Mouse (Mus musculus): ENCODE results near the gene Acad11. TPM values are rescaled to one million over a fixed set of nuclear protein-coding genes. Genes with fewer than 3 reads are reported as not detected.

Acad11 gene
- total RNA-seq (2015; ENCODE audit: low replicate concordance) (3.8 and 9.8 TPM in 2 replicates), total RNA-seq (2017; ENCODE audit: low replicate concordance) (4.2 and 4.5 TPM in 2 replicates)

DNA sequence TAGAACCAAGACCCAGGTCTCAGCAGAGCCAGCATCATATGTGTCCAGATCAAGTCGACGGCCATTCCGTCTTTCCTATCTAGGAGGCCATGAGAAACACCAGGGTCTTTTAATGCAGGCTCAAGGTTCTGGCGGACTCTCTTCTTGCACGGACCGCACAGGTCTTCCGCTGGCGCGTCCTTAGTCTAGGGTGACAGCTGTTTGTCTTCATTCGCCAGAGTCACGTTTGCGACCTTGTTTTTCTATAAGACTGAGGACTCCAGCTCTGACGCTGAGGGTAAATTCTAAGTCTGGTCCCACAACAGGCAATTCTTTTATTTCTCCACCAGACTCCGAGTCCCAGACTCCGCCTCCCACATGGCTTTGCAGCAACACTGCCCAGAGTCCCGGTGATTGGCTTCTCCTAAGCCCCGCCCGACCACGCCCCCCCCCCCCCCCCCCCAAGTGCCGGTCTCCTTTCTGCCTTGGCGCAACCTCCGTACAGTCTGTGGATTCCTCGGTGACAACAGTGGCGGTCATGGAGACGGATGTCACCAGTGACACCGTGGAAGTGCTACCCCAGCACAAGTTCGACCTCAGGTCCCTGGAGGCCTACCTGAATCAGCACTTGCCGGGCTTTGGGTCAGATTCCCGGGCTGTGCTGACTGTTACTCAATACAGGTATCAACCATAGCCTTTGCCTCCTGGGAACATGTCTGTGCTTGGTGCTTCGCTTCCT is at the start of gene Acad11:
TSS of gene Acad11 (plus strand) at position 134 of the 718 bp plus-strand sequence.
- ATAC-seq (replicated peaks; ENCODE audit: low FRiP score, poor library complexity, severe bottlenecking), result peak; percentile 93

DNA sequence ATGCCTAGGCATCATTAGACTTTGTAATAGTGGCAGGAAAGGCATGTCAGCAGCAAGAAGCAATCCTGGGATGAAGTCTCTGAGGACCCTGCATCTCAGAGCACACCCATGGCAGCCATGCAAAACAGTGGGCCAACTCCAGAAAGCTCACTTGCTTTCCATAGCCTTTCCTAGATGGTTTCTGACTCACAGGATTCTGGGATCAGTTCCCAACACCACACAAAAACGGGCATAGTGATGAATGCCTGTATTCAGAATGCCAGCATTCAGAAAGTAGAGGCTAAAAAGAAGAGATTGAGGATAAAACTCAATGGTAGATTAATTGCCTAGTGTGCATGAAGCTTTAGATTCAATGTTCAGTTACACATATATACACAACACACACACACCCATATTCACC is 48.7 kb upstream of the Acad11 start:
- ATAC-seq (replicated peaks; ENCODE audit: low FRiP score, poor library complexity, severe bottlenecking), result no peak

DNA sequence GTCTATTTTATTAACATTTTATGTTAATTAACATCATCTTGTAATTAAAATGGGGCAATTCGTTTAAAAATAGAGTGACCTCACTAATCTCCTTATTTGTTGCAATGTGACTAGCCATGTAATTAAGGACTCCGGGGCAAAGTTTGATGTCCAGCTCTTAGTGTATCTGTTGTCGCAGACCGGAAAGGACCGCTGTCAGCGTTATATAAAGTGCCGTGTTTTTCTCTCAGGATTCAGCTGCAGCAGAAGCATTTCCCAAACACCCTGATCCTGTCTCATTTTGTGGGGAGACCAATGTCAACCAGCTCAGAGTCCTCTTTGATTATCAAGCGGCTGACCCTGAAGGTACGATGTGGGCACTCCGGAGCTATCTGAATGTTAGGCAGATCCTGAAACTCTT is 42.2 kb upstream of the Acad11 start:
- ATAC-seq (replicated peaks; ENCODE audit: low FRiP score, poor library complexity, severe bottlenecking), result no peak

DNA sequence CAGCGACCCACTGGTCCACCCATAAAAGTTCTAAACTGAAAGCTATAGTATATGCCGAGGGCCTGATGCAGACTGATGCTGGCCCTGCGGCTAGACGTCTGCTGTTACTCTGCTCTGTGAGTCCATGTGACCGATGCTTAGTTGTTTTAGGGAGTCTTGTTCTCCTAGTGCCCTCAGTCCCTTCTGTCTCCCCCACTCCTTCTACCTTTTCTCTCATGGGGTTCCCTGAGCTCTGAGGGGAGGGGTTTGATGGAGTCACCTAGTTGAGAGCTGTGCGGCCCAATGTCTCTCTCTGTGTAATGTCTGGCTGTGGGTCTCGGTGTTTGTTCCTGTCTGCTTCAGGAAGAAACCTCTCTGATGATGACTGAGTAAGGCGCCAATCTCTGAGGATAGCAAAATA is 36.0 kb upstream of the Acad11 start:
- ATAC-seq (replicated peaks; ENCODE audit: low FRiP score, poor library complexity, severe bottlenecking), result no peak

GRCm38 (mm10) chr9:104029861-104030260 is 33.3 kb upstream of the Acad11 start:
- ATAC-seq (replicated peaks; ENCODE audit: low FRiP score, poor library complexity, severe bottlenecking), result no peak

GRCm38 (mm10) chr9:104034231-104034630 is 28.9 kb upstream of the Acad11 start:
- no peak for ATAC-seq (replicated peaks; ENCODE audit: low FRiP score, poor library complexity, severe bottlenecking)

DNA sequence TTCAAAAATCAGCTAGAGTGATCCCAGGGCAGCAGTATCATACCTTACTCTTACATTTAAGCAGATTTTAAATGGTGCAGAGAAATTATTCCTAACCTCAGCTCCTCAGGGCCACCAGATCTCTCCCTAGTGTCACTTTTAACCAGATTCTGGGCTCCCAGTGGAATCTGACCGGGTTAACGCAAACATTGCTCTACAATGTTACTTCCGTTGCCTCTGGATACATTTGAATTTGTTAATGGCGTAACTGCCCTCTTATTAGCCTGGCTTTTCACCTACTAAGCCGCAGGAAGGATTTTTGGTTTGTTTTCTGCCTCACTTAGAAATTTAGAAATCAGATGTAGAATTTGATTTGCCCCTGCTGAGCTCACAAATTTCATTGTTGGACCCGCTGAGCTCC is 28.5 kb upstream of the Acad11 start:
- ATAC-seq (replicated peaks; ENCODE audit: low FRiP score, poor library complexity, severe bottlenecking), result no peak

DNA sequence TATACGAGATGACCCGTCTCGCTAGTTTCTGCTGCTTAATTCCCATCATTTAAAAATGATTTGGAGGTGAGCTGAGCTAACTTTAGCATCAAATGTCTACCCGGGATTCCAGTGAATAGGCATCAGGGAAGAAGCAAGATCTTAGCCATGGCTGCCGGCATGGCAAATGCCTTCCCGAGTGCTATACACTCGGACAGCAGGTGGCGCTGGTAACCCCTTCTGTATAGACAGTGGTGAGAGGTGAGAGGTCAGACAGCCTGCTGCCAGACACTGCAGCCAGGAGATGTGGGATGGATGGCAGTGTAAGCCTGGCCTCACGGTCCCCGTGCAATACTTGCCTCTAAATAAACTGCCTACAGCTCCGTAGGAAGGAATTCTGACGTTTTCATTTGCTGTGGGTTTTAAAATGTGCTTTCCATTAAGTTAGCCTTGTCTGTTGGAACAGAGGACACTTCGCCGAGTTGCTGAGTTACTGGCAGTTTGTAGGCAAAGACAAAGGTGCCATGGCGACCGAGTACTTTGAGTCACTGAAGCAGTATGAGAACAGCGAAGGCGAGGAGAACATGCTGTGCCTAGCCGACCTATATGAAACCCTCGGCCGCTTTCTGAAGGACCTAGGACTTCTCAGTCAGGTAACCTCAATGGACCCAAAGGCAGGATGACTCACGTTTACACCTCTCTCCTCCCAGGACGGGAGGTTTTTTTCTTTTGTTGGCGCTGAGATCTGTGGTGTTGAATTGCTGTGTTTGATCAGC is 27.7 kb upstream of the Acad11 start:
- ATAC-seq (replicated peaks; ENCODE audit: low FRiP score, poor library complexity, severe bottlenecking), result peak; percentile 87

DNA sequence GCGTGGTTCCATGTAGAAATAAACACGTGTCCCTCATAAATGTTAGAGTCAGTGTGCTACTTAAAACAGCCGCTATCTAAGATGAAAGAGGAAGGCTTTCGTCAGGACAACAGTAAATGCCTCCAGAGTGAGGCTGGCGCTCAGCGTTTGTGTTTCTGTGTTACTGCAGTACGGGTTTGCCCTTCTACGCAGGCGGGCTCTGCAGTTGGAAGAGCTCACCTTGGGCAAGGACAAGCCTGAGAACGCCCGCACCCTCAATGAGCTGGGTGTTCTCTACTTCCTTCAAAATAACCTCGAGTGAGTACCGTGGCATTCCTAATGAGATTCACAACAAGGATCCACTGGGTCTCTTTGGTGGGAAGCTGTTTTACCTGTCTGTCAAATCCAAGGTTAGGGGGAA is 24.9 kb upstream of the Acad11 start:
- no peak for ATAC-seq (replicated peaks; ENCODE audit: low FRiP score, poor library complexity, severe bottlenecking)

- ATAC-seq (replicated peaks; ENCODE audit: low FRiP score, poor library complexity, severe bottlenecking), result no peak
Measured at GRCm38 (mm10) chr9:104039031-104039695, 24.0 kb upstream of the Acad11 start.

DNA sequence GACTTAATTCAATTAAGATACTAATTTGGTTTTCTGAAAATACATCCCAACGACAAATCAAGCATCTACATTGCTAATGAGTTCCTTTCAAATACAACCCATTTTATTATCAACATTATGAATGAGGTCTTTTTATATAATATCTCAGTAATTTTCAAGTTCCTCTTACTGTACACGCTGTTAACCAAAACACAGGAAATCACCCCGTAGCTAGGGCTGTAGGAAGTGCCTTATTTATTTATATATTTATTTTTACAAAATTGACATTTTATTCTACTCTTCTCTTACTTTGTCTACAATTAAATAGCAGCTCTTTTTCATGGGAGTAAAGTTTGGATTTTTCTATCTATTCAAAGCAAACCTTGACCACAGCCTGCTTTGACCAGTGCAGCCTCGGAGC is 23.4 kb upstream of the Acad11 start:
- ATAC-seq (replicated peaks; ENCODE audit: low FRiP score, poor library complexity, severe bottlenecking), result no peak

- no peak for ATAC-seq (replicated peaks; ENCODE audit: low FRiP score, poor library complexity, severe bottlenecking)
Measured at GRCm38 (mm10) chr9:104040362-104040761, 22.8 kb upstream of the Acad11 start, which contains the start of gene Gm28305. TSS of gene Gm28305 (plus strand) at chr9:104040662.

GRCm38 (mm10) chr9:104043676-104044075 is 19.5 kb upstream of the Acad11 start:
- ATAC-seq (replicated peaks; ENCODE audit: low FRiP score, poor library complexity, severe bottlenecking), result no peak

DNA sequence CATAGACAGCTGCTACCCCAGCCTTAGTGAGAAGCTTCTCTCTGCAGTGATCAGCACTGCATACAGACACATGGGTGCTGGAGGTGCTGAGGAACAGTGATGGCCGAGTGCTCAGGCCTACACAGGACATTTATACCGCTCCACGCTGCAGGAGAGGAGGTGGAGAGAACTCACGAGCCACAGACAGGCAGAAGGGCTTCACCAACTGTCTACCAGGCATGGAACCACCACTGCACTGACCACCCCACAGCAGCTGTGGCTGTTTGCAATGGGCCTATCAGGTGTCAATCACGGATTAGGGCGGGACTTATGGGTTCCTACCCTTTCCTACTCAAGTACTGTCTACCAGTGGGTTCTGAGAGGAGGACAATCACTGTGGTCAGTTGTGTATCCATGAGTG is 12.1 kb upstream of the Acad11 start:
- ATAC-seq (replicated peaks; ENCODE audit: low FRiP score, poor library complexity, severe bottlenecking), result no peak

- ATAC-seq (replicated peaks; ENCODE audit: low FRiP score, poor library complexity, severe bottlenecking), result peak; percentile 90; the same call in 1 of the 2 replicates
Measured at GRCm38 (mm10) chr9:104062430-104063243, 540 bp upstream of the Acad11 start, which contains the start of gene Uba5. TSS of gene Uba5 (minus strand) at chr9:104063134.

GRCm38 (mm10) chr9:104064571-104064970 is 1.4 kb downstream of the Acad11 start:
- no peak for ATAC-seq (replicated peaks; ENCODE audit: low FRiP score, poor library complexity, severe bottlenecking)

- ATAC-seq (replicated peaks; ENCODE audit: low FRiP score, poor library complexity, severe bottlenecking), result no peak
Measured at GRCm38 (mm10) chr9:104070241-104070640, 7.1 kb downstream of the Acad11 start.

DNA sequence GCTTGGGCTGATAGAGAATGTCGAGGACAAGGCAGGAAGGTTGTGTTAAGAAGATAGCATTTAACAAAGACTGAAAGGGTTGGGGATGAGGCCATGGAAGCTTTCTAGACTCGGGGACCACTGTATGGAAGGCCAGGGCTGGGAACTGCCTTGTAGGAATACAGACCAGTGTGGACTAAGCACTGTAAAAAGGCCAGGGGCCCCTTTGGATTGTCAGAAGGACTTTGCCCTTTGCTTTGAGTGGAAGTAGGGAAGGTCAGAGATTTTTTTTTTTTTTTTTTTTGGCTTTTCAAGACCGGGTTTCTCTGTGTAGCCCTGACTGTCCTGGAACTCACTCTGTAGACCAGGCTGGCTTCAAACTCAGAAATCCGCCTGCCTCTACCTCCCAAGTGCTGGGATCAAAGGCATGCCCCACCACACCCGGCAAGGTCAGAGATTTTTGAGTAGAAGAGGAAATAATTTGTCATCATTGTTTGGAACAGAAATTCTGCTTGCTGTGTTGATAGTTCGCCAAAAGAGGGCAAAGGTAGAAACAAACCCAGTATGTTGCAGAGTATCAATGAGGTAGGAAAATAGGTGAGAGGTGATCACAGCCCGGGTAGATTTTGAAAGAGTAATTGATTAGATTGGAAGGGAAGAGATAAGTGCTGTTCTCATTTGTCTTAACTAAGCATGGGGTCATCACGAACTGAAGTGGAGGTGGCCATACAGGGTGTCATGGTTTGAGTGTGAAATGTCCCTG is 7.9 kb downstream of the Acad11 start:
- ATAC-seq (replicated peaks; ENCODE audit: low FRiP score, poor library complexity, severe bottlenecking), result no peak

DNA sequence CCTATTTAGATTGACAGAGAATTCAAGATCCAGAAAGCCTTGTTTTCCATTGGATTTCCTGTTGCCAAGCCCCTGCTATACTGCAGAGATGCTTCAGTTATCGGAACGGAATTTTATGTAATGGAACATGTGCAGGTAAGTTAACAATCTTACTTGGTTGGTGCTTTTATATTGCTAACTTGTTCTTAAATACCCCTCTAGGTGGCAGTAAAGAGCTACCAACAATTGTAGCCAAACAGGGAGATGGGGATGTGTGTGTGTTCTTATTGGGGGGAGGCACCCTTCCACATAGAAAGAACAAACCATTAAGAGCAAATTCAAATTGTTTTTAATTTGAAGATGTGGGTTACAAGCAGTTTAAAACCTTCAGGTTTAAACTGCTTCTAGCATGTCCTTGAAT is 12.6 kb downstream of the Acad11 start:
- ATAC-seq (replicated peaks; ENCODE audit: low FRiP score, poor library complexity, severe bottlenecking), result 0 out of 2 replicates have a peak, but pooled peaks have one; percentile 47
